Mouse (Mus musculus): ENCODE results near the gene 1110032F04Rik.
"Not testable (repeated sequence)": the region's sequence is repeated elsewhere in the genome, so short reads cannot be mapped to it uniquely, and the experiment has no call there.

1110032F04Rik gene

DNA sequence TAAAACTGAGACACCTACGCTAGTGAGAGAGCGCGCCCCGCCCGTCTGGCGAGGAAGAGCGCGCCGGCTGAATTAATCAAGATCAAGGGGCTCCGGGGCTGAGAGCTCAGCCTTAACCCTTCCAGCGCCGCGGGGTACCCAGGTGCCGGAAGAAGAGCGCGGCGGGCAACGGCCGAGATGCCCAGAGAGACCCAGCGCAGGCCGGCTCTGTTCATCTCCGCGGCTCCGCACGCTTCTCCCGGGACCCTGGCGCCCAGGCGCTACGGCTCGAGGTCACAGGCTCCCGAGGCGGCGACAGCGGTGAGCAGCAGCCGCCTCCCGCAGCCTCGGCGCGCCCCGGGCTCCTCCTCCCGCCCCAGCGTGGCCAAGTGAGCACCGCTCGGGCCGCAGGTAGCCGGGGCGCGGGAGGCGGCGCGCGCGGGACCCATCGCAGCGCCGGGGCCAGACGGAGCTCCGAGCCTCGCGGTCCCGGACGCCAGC, at the start of gene 1110032F04Rik:
TSS of gene 1110032F04Rik (plus strand) at position 376 of the 480 bp plus-strand sequence.
- peak; percentile 48 for DNase-seq (ENCODE audit: low spot score)

DNA sequence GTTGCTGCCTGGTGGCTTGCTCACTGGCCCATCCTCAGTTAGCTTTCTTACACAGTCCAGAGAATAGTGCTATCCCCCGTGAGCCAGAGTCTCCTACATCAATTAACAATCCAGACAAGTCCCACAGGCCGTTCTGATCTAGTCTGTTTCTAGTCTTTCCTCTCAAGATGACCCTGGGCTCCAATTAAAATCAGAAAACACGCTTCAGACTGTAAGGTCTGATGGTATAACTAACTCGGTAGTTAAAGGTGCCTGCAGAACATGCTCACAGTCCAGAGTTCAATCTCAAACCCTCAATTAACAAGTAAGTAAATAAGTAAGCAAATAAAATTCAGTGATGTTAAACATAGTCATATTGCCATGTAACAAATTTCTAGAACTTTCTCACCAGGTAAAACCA, 48.0 kb upstream of the 1110032F04Rik start:
- DNase-seq (ENCODE audit: low spot score) = no peak

DNA sequence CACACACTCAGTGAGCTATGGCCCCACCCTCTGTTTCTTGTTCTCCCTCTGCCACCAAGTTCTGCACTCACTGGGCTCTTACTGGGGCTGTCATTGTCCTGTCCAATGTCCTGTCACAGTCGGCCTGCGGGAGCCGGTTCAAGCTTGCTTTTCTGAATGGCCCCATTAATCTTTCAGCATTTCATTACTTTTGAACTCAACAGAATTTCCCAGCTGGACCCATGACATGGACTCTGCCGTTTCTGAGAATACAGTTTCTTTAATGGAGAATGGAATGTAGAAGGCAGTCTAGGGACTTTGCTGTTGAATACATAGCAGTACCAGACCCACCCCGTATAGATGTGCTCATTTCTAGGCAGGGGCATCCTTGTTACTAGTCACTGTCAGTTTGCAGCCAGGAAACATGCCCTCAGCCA, 47.5 kb upstream of the 1110032F04Rik start:
- DNase-seq (ENCODE audit: low spot score) = no peak

DNA sequence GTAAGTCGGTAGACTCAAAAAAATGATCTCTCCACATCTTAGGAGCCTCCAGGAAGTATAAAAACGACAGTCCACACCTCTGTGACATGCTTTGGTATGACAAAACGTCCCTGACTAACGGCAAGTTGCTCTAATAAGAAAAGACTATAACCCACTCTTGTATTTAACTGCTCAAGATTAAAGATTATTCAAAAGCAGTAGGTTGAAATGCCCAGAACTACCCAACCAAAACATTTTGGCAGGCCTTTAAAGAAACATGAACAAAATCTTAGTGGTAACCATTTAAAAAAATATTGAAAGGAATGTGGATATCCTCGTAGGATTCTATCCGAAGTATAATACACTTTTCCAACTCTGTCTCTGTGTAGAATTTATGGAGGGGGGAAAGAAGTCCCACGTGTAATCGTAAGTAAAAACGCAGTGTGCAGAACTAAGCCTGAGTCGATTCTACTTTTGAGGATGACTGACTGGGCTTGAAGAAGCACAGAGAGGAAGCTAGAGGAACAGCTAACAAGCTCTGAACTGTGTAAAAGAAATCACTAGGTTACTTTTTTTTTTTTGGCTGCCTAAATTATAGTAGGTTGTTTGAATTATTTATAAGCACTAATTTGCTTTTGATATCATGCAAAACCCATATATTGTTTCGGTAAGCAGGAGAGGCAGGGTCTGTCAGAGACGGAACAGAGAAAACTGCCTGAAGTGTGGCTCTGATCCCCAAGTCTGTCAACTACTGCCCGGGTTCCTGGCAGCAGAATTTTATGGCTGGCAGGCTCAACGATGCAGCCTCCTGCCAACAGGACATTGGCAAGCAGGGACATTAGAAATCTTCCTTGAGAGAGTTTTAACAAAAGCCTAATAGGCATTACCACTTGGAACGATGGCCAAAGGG, 45.3 kb upstream of the 1110032F04Rik start:
- DNase-seq (ENCODE audit: low spot score) = no peak

DNA sequence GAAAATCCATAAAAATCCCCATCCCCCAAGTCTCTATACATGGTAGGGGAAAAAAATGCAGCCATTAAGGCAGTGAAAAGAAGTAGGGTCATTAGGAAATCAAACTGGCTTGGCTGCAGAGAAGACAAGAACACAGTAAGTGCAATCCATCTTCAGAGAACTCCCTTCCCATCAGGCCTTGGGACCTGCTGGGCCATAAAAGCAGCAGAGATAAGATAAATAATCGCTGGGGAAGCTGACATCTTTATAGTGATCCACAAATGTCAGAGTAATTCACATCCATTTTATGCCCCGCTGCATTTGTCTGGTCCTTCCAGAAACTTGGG, 44.7 kb upstream of the 1110032F04Rik start:
- no peak for DNase-seq (ENCODE audit: low spot score)

DNA sequence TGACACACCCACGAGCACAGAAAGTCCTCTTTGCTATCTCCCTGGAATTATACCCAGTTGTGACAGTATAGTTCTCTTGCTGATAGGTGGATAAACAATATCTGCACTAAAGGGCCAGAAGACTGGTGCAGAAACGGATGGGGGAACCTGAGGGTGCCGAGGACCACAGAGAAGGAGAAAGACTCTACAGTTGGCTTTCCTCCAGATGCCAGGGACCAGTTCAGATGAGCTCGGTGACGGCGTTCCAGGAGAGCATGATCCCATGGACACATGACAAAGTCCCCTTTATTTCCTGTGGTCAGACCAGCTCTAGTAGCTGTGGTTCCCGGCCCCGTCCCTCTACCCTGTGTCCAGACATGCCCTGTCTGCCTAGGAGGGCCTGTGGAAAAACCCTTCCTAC, 44.2 kb upstream of the 1110032F04Rik start:
- DNase-seq (ENCODE audit: low spot score) = no peak

DNA sequence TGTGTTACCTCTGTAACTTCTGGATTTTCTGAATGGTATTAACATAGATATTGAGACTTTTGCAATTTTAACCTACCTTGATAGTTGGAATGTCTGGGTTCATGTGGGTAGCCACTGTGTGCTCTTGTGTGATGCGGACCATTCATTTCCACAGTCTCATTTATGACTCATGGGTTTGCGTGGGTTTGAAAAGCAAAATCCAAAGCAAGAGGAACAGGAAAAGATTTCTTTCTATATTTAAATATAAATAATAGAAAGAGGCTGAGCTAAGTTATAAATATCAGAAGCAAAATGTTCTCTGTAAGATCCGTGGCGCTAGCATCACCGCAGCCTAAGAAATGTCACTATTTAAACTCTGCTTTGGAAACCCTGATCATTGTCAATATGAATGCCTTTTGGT, 41.7 kb upstream of the 1110032F04Rik start:
- no peak for DNase-seq (ENCODE audit: low spot score)

DNA sequence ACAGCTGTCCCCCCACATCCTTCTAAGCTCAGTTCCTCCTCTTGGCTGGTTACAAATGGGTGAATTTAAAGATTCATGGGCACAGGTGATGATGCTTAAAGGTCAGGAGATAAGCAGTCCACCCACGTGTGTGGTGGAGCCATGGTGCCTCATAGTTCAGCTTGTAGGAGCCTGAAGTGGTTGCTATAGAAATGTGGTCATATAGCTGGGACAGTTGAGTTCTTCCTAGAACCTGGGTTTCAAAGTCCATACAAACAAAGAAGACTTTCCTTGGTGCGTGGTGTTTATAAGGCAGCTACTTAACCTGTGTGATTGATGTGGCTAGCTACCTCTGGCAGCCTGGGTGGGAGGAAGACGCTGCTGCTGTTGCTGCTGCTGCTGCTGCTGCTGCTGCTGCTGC, 39.4 kb upstream of the 1110032F04Rik start:
- no peak for DNase-seq (ENCODE audit: low spot score)

DNA sequence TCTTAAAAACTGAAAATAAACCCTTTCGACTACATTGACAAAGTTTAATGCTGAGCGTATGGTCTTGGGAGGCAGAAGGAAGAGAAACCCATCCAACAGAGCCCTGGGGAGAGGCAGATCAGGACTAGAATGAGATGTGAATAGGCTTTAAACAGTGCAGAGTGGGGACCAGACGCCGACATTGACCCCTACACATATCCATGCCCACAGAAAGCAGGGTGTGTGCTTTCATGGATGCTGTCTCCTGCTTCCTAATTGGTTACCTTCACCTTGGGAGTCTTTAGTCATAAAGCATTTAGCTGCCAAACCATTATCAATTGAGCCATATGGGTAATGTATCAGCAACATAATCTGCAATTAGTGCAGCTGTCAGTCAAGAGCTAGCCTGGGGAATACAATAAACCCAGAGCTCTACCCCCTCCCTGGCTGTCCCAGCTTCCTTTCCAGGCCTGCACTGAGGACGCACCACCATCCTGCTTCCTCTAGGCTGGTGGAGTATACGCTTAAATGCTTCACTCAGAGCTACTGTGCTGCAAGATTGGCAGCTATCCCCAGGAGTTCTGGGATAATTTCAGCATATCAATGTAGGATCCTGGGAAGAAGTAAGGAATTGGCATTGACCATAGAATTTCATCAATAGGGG, 32.4 kb upstream of the 1110032F04Rik start:
- no peak for DNase-seq (ENCODE audit: low spot score)

DNA sequence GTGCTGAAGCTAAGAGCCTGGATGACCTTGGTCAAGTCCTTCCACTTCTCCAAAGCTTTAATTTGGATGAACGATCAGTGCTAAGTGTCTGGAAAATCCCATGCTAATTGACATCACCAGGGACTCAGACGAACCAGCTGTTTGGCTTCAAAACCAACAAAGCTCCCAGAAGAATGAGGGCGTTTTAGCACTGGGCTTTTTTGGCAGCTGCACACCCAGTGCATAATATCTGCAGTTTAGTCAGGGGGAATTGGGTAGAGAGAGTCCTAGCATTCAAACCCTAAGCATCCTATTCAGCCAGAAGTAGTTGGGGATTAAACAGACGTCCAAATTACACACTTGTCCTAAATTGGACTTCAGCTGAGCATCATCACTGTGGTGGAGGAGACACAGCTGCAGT, 29.2 kb upstream of the 1110032F04Rik start:
- DNase-seq (ENCODE audit: low spot score) = no peak

DNA sequence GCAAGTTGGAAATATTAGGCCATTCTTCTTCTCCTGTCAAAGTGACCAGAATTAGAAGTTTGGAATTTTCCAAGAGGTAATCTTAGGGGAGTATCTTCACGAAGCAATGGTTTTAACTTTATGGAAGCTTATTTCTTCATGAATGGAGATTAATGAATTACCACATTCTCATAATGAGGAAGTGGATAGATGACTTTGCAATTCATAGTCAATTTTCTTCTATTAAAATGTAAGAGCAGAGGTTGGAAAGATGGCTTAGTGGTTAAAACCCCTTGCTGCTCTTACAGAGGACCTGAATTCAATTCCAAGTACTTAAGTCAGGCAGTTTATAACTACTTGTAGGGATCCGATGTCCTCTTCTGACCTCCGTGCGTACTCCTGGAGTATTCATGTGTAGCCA, 25.4 kb upstream of the 1110032F04Rik start:
- DNase-seq (ENCODE audit: low spot score) = no peak

DNA sequence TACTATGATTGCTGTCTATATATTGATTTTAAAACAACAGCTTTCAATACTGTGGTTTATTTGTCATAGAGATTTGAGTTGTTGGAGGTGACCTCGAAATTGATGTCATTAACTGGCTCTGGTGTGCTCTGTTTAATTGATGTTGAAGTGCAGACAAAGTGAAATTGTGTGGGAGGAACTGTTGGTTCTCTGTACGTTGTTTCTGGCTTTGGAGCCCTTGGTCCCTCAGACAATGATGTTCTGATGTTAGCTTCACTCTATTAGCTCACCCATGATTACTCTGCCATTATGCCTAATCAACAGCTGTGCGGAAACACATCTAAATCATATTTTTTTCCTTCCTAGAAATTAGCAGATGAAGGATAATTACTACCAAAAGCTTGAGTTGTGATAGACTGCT, 21.1 kb upstream of the 1110032F04Rik start:
- DNase-seq (ENCODE audit: low spot score) = no peak

DNA sequence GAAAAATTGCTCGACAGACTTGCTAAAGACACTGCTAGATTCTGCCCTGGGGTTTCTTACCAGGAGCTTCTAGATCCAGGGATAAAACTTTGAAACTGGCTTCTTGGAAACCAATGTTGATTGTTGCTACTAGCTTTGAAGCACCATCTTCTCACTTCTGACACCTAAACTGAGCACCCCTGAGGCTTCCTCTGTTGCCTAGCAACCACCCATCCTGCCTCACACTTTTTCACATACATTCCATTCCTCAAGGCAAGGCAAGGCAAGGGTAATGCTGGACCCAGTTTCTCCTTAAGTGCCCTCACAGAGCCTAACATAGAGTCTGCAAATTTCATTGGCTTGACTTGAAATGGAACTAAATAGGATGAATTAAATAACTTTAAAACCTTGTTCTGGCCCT, 17.0 kb upstream of the 1110032F04Rik start:
- no peak for DNase-seq (ENCODE audit: low spot score)

DNA sequence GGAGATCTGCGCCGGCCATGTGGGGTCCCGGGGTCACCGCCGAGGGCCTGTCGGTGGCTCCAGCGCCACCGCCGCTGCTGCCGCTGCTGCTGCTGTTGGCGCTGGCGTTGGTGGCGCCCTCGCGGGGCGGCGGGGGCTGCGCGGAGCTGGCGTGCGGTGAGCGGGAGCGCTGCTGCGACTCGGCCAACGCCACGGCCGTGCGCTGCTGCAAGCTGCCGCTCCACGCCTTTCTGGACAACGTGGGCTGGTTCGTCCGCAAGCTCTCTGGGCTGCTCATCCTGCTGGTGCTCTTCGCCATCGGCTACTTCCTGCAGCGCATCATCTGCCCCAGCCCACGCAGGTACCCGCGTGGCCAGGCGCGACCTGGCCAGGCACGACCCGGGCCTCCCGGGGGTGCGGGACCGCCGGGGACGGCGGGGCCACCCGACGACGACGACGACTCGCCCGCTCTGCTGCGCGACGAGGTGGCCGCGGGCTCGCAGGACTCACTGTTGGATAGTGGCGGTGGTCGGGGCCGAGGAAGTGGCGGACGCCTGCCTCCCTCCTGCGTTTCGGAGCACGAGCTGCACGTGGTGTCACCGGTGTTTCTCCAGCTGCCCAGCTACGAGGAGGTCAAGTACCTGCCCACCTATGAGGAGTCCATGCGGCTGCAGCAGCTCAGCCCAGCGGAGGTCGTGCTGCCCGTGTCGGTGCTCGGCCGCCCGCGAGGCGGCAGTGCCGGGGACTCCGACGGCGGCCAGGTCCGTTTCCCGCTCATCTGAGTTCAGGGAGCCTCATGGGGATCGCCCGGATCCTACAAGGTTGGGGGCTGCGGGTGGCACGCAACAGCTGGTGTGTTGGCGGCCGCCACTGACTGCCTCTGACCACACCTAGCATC, 543 bp downstream of the 1110032F04Rik start:
- peak; percentile 37 for DNase-seq (ENCODE audit: low spot score)

DNA sequence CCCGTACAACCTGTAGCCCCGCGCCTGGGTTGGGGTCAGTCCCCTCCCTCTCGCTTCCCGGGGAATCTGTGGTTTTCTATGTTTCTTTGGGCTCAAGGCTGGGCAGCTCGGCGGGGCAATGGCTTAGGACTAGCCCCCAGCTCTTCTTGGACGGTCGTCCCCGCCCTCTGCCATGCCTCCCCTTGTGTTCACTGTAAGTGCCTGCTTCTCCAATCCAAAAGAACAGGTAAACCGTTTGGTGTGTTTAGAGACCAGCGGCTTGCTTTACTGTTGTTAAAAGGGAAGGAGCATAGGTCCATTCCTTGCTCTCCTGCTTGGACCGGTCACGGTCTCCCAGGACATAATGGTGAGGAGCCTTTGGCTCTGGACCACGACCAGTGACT, 1.2 kb downstream of the 1110032F04Rik start:
- no peak for DNase-seq (ENCODE audit: low spot score)

DNA sequence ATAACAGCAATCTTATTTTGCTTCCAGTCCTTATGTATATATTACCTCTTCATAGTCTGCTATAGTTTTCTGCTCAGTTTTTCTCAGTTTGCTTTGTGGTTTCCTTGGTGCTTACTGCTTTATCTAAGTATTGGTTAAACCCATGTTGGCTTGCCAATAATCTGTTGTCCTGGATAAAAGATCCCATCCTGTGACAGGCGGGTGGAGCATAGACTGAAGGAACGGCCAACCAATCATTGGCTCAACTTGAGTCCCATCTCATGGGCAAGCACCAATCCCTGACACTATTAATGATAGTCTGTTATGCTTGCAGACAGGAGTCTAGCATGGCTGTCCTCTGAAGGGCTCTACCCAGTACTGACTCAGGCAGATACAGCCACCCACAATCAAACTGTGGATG, 4.7 kb downstream of the 1110032F04Rik start:
- DNase-seq (ENCODE audit: low spot score) = no peak

DNA sequence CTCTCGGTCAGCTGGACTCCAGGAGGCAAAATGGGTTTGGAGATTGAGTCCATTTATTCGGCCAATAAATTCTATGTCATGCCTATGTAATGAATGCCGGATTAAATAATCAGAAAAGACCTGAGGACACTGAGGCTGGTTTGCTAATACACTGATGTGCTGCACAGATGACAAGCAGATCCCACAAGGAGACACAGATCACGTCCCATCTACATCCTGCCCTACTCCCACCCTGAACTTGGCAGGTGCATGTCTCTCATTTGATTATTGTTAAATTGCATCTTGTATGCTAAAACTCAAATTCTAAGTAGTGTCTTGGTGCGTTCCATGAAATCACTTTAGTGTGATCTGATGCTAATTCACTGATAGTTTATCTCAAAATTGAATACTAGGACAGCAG, 17.5 kb downstream of the 1110032F04Rik start:
- no peak for DNase-seq (ENCODE audit: low spot score)

DNA sequence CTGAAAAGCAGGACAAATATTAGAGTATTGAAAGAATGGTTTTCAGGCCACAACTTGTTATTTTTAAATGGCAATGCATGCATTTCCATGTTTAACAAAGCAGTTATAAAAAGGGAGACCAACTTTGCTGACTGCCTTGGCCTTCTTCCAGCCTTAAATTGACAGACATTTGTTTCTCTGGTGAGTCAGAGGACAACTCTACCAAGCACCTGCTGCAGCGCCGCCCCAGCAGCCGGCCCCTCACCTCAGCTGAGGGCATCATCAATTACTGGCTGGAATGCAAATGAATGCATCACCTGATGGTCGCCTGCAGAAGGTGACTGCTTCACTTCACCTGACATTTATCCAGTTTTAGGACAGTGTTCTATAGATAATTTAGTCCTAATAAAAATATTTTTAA, 26.0 kb downstream of the 1110032F04Rik start:
- DNase-seq (ENCODE audit: low spot score) = no peak

DNA sequence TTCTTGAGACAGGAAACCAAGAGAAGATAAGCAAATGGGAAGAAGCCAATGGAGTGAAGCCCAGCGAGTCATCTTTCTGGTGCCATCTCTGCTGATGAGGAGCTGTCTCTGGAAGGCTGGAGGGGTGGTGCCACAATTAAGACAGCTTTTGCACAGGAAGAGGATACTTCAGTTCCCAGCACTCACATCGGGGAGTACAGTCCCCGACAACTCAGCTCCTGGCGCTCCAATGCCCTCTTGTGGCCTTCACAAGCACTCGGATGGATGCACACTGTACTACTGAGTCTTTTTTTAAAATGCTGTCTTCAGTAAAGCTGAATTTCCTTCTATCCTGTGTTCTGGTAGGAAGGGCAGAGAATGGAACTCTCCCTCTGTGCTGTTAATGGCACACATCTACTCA, 27.8 kb downstream of the 1110032F04Rik start:
- DNase-seq (ENCODE audit: low spot score) = no peak

DNA sequence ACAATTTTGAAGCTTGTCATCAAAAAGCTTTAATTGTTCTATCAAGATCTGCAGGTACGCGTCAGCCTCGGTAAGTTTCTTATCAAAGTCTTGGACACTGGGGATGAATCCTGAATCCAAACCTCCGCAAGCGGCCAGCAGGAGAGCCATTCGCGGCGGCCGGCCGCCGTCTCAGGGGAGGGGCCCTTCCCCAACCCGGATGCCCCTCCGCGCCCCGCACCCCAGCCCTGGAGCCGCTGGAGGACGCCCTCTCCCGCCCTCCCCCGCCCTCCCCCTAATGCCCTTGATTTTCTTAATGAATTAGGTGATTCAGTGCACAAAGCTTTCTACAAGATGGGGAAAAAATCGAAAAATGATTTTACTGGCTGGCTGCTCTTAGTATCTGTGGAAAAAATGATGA, 33.2 kb downstream of the 1110032F04Rik start:
- not testable (repeated sequence) for DNase-seq (ENCODE audit: low spot score)

DNA sequence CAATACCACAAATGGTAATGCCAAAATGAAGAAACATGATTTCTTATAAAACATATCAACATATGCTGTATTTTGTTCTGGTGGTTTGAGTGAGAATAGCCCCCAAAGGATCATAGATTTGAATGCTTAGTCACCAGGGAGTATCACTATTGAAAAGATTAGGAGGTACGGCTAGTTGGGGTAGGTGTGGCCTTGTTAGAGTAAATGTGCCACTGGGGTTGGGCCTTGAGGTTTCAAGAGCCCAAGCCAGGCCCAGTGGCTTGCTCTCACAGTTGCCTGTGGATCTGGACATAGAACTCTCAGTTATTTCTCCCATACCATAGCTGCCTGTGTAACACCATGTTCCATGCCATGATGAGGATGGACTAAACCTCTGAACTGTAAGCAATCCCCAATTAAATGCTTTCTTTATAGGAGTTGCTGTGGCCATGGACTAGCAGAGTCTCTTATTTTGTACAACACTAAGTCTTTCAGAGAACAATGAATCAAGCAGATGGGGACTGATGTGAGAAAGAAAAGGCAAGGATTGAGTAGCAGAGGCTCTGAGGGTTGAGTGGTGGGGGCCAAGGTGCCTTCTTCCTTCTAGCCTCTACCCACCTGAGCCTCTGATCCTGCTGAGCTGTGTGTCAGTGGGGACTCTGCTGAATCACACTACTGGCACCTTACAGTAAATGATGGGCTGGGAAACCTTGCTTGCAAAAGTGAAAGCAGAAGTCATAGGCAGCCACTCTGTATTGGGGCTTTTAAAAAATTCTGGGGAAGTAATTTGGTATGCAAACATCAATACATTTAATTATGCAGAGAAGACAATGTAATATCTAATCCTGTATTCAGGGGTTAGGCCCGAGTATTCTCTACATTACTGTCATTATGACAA, 35.8 kb downstream of the 1110032F04Rik start:
- DNase-seq (ENCODE audit: low spot score) = no peak

DNA sequence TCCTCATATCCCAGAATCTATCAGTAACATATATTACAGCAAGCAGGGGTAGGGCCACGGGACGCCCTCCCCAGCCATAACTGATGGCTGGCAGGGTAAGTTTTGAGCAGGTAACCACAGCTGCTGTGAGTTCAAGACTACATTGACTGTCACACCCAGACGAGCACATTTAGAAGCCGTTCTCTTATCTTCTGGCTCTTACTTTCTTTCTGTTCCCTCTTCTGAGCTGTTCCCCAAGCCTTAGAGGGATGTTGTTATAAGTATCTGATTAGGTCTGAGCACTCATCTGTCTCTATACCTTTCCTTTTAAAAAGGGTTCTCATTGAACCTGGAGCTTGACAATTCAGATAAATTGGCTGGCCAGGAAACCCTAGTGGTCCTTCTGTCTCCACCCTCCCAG, 38.1 kb downstream of the 1110032F04Rik start:
- DNase-seq (ENCODE audit: low spot score) = no peak

All from yolk sac, embryonic 10.5 days (tissue).